Mouse (Mus musculus) adrenal gland, adult 2 months (tissue): Measurements from ENCODE around the gene Map2k2. TPM values are rescaled to one million over a fixed set of nuclear protein-coding genes. Genes with fewer than 3 reads are reported as not detected.
A peak's percentile ranks its signal among the peaks of the same experiment; 100 is the strongest.

ENCODE experiments used
- DNase-seq: peaks from one replicate; pipeline ENCODE4 v3.0.0; 2021
- polyA plus RNA-seq: library from polyadenylated mRNA; depleted of rRNA; stranded (reverse); fragments of >200 nt; gene quantifications from 2 replicates; pipeline ENCODE4 v1.2.3, GENCODE M21; 2012
- total RNA-seq, 2 experiments: library from RNA; stranded (reverse); gene quantifications; 2 replicates each; pipeline ENCODE4 v1.2.3; 2021

Map2k2 gene
- total and polyA plus RNA-seq, 3 experiments = 157 to 873 (median 185) TPM

DNA sequence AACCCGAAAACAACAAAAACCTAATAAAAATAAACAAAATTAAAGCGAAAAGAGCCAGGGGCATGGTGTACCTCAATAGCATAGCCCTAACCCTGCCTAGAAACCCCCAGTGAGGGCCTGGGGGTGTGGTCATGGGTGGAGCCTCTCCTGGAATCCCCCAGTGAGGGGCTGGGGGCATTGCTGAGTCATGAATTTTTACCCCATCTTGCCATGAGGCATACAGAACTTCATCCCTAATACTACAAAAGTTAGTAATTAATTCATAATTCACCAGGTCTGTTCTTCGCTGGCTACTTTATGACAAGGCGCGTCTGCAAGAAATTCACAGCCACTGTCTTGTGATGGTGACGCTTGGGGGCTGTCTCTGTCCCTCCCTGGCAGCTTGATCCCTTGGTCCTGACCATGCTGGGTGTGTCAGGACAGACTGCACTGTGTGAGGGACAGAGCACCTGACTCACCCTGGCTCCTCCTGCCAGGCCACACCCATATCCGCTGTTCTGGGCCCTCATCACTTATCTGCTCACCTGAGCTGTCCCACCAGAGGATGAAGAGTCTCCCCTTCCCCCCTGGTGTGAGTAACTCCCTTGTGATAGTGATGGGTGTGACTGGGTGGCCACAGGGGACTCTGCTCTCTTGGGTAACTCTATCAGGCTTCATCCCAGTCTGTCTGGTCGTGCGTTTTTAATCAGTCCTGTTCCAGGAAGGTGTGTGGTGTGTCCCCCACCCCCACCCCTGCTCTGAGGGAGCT, 10.6 kb upstream of the Map2k2 start:
- no peak for DNase-seq

DNA sequence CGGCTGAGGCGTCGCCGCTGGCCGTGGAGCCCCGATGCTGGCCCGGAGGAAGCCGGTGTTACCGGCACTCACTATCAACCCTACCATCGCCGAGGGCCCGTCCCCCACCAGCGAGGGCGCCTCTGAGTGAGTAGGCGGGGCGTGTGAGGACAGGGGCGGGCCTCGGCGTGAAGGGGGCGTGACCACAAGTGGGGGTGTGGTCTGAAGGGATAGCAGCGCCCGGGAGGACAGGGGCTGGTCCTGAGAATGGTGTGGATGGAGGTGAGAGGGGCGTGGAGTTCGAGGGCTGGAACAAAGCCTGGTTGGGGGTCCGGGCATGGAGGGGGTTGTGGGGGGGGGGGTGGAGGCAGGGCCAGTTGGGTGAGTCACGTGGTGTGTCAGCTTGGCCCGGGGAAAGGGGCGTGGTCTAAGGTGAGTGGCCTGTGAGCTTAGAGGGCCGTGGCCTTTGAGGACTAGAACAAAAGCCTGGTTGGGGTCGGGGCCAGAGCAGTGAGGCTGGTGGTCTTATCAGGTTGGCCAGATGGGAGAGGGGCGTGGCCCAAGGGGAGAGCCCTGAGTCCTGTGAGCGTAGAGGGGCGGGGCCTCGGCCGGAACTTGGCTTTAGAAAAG, 502 bp downstream of the Map2k2 start:
- peak; percentile 92 for DNase-seq

DNA sequence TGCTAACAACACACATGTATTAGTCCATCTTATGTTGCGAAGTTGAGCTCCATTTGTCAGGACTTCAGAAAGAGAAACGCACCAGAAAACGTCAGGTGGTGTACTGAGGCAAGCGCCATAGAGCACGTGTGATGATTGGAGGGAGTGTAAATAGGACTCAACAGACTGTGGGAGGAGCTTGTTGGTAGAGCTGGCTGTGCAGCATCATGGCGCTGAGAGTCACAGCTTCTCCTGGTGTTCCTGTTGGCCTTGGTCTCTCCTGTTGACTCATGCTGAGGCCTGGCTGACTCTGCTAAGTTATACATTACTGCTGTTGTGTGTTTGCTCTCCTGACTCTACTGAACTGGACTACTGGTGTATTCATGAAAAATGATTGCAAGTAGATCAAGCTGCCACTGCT, 7.2 kb downstream of the Map2k2 start:
- DNase-seq = peak; percentile 69

DNA sequence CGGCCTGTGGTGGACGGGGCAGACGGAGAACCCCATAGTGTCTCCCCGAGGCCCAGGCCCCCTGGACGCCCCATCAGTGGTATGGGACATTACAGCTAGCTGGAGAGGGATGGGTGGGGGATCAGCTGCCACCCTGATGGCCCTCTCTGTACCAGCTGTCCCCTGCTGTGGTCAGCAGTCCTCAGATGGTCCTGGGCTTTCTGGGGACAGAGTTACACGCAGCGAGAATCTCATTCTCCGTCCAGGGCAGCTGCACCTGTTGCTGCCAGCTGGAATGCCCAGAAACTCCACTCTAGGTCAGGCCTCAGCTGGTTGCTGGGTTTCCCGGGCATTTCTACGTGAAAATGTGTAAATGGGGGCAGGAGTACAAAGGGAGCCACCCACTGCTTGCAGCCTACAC, 13.9 kb downstream of the Map2k2 start:
- DNase-seq = no peak

DNA sequence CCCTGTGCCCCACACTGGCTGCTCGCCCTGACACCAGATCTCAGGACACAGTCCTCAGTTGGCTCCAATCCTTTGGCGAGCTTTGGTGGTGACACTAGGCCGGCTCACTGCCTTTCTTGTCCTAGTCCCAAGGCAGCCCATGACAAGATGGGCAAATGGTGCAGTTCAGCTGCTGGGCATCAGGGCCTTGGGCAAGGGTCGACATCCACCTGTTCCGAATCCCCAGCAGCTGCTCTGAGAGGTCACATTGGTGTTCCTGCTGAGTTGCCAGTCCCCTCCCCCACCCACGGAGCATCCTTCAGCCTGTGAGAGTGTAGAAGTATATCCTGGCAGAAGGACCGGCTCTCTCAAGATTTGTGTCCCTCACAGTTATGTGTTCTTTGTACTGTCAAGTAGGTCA, 14.9 kb downstream of the Map2k2 start:
- DNase-seq = no peak

DNA sequence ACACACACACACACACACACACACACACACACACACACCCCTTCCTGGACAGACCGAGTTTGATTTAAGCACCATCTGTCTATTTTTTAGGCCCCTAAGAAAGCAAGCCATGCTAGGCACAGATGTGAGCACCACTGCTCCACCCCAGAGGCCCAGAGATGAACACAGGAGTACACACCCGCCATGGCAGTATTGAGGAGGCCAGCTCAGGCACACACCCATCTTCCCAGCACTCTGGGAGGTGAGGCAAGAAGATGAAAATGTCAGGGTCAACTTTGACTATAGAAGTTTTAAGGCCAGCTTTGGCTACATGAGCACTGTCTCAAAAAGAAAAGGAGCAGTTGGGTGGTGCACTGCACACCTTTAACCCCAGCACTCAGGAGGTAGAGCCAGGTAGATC, 17.2 kb downstream of the Map2k2 start:
- DNase-seq = no peak

DNA sequence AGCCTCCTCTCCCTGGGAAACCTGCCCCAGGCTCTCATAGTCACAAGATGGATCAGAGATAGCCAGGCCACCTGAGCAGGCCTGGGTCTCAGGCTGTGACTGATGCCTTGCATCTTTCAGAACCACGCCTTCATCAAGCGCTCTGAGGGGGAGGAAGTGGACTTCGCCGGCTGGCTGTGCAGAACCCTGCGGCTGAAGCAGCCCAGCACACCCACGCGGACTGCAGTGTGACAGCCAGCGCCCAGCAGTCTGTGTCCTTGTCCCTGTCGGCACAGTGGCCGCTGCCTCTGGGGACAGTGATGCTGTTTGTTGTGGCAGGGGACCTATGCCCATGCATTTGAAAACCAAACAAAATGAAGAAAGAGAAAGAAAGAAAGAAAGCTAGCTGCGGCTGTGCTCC, 17.8 kb downstream of the Map2k2 start:
- peak; percentile 73 for DNase-seq

DNA sequence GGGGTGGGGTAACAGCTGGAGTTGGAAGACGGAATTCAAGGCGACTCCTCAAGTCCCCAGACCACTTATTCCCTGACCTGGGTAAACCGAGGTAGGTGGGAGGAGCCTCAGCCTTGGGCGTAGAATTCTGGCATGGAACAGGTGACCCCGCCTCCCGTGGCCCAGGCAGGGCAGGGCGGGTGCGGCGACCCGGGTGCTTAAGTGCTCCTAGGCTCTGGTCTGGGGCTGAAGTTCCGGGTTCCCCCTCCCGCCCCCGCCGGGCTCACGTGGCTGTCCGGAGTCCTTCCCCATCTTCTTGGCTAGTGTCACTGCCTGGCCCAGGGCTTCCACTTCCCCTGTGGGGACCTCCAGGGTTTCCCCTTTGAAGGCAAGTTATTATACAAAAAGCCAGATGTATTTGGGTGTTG, 28.5 kb downstream of the Map2k2 start:
- DNase-seq = peak; percentile 77

DNA sequence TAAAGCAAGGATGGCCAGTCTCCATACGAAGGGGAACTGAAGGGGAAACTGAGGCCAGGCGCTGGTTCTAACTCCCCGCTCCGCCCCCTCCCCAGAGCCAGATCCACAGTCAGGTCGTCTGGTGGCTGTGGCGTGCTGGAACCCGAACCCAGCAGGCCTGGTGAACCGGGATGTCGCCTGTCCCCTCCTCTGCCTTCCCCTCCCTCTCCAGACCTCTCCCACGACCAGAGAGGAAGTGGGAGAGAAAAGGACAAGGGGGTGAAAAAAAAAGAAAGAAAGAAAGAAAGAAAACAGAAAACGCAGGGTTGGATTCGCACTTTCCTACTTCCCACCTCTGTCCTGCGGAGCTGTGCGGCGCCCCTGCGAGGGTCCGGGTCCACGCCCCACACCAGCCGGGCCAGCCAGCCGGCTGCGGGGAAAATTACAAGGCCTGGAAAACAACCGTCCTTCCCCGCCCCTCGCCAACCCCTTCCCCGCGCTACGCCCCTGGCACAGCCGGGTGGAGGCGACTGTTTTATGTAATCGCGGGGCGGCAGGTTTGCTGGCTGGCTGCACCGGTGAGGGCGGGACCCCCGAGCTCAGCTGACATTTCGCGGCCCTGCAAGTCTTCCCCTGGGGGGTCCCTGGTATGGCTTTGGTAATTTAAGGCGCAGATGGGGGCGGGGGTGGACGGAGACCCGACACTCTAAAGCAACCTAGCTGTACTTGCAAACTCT, 29.4 kb downstream of the Map2k2 start, which contains the start of gene Zbtb7a:
Zbtb7a (plus strand) TSS at position 255 of the 716 bp plus-strand sequence.
- peak; percentile 62 for DNase-seq

DNA sequence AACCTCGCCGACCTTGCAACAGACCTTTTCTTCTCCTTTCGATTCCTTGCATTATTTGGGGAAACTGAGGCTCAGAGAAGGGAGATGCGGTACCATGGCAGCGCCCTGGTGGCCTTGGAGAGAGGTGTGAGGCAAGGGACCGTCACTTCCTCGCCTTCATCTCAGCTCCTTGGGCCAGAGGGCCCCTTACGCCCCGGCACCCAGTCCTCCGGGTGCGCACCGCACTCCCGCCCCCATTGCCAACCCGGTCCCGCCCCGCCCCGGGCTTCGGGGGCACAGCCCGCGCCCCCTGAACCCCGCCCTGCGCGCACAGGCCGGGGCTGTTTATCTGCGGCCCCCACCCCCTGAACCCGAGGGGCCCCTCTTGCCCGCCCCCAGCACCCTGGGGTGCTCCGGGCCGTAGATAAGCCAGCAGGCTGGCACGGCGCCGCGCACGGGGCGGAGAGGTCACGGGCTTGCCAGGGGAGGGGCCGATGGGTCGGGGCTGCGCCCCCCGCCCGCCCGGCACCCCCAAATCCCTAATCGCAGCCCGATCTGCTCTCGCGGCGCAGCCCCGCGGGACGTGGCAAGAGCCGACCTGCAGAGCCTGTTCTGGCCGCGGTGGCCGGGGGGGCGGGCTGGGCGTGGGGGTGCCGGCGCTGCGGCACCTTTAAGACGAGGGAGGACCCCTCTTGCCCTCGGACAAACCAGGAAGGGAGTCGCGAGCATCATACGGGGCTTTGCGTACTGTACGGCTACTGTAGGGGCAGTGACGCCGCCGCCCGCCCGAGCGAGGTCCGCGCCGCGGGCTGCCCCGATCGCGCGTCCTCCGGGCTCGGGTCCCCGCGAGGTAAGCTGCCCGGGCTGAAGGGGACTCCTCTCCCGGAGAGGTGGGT, 30.4 kb downstream of the Map2k2 start:
- DNase-seq = peak; percentile 87

DNA sequence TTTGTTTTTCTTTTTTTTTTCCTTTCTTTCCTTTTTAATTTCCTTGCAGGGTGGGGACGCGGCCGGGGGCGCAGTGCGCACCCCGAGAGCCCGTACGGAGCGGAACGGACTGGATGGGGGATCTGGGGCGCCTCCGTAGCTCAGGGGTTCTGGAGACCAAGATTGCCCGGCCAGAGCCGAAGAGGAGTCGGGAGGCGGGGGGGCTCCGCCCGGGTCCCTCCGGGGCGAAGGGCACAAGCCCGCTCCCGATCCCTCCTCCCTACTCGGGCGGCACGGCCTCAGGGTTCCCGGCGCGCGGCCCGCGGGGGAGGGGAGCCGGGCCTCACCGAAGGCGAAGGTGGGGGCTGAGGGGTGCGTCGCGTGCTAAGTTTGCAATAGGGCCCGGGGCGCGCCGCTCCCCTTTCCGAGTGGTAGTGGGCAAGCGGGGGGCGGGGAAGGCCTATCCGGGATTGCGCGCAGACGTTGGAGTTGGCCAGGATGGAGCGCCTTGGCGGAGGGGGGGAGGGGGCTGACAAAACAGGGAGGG, 31.1 kb downstream of the Map2k2 start:
- DNase-seq = peak; percentile 90

DNA sequence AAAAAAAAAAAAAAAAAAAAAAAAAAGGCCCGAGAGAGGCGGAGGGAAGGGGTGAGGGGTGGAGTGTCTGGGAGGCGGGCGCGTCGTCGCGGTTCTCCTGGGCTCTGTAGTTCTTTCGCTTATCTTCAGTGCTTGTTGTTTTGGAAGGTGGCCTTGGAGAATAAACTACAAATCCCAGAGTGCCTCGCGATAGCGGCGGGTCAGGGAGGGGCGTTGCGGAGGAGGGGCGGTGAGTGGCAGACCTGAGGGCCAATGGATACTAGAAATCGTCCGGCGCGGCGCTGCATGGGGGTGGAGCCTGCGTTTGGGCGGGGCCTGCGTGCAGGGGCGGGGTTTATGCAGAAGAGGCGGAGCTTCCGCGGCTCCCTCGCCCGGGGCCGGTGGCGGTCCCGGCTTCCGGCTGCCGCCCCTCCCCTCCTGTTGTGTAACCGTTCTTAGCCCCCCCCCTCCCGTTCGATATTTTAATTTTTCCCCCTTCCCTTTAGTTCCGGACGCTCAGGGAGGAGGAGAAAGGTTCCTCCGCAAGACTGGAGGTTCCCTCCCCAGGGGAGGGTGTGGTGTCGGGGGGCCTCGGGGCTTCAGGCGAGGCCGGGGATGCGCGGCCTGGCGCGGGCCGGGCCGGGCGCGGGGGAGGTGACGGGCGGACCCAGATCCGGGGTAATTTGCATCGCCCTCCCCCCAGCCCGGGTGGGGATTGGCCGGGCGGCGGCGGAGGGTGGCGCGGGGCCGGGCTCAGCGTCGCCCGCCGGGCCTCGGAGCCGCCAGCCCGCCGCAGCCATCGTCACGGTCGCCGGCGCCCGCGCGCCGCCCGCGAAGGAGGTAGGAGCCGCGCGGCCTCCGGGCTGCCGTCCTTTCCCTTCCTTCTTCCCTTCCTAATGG, 31.8 kb downstream of the Map2k2 start:
- DNase-seq = peak; percentile 99

DNA sequence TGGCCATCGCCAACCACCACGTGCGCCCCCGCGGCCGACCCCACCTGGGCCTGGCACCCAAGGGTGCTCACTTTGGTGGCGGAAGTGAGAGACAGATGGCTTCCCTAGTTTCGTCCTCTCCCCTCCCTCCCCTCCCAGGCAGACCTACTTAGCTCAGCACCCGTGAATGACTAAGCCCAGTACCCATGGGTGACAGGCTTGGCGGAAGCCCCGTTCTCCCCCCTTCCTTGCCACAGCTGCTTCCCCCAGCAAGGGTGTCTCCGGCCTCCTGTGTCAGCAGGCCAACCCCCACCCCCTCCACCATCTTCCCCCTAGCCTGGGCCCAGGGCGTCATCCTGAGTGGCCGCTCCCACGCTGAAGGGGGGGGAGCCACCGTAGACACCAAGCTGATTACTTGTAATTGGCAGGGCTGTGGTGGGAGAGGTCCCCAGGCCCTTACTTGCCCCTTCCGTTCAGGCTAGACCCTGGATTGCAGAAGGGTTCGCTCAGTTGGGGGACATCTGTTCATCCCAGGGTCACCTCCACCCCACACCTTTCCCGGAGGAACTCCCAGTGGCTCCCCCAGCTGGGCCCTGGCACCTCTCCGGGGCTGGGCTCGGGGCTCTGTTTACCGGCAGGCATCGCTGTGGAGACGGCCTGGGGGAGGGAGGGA, 32.5 kb downstream of the Map2k2 start:
- no peak for DNase-seq

DNA sequence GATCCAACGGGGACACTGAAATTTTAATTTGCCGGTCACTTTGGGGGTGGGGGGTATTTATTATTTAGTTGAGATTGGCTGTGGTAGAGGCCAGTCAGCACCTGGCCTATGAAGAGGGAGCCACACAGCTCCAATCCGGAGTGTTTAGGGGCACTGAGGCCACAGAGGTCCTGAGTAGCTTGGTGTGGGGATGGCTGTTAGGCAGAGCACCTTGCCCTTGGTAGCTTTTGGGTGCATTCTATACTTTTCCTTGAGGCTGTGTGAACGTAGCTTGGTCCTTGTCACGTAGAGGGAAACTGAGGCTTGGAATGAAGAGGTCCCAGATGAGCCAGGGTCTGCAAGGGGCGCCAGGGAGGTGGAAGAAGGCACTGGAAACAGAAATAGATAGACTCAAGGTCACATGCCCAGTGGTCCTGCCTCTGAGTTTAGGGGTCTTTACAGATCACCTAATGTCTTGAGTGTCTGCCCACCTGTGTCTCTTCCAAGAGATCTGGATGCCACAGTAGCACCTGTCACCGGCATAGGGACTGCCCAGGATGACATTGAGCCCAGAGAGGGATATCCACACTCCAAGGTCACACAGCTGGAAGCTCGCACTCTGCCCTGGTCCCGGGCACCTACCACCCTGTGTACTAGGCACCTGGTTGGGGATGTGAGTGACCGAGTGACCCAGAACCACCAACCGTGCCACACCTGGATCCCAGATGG, 33.3 kb downstream of the Map2k2 start:
- peak; percentile 30 for DNase-seq

DNA sequence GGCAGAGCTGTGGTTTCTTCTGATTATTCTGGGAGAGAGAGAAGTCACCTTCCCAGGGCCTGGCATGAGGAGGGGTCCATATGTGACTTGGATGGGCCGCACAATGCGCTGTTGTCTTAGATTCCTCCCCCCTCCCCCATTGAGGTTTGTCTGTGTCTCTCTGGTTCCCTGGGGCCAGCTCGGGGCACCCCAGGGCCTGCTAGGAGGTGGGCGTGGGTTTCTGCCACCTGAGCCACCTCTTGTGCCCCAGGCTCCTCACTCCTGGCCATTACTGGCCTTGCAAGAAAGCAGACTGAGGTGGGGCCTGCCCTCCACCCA, 33.8 kb downstream of the Map2k2 start:
- DNase-seq = peak; percentile 18

DNA sequence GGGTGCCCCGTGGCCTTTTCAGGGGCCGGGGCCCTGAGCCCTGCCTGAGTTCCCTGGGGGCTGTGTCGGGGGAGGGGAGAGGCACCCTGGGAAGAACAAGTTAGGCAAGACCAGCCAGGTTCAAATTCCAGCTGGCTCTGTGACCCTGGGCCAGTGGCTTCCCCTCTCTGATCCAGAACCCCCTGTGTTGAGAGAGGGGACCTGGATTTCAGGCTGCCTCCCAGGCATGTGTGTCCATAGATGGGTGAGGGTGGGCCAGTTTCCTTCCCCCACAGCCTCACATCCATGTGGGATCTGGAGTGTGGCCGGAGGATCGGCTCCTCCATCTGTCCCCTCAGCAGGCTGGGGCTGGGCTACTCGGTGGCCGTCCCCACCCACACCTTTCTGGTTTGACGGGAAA, 34.3 kb downstream of the Map2k2 start:
- peak; percentile 49 for DNase-seq

DNA sequence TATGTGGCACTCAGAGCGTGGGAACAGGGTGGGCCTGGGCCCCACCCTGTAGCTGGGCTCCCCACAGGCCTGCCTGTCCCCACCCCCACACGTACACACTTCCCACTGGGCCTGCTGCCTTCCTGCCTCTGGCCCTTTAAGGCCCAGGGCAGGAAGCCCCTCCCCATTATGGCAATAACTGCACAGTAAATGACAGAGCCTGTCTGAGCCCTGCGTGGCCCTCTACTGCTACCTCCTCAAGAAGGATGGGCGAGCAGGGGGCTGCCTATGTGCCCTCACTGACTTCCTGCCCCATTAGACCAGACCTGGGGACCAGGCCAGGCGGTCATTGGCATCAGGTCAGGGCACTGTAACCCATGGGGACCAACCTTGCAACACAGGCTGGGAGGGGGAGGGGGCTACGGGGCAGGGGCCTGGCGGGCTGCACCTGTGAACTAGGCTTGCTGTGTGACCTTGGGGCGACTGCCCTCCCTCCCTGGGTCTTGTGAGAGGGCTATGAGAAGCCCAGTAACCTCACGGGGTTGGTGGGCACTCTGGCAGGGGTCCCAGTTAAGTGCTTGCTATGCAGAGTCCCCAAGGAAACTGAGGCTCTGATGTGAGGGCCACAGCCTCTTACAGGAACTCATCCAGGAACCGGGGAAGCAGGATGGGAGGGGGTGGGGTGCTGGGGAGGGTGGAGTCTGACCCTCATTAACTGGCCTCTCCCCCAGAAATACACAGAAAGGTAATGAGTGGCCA, 35.2 kb downstream of the Map2k2 start:
- peak; percentile 59 for DNase-seq

DNA sequence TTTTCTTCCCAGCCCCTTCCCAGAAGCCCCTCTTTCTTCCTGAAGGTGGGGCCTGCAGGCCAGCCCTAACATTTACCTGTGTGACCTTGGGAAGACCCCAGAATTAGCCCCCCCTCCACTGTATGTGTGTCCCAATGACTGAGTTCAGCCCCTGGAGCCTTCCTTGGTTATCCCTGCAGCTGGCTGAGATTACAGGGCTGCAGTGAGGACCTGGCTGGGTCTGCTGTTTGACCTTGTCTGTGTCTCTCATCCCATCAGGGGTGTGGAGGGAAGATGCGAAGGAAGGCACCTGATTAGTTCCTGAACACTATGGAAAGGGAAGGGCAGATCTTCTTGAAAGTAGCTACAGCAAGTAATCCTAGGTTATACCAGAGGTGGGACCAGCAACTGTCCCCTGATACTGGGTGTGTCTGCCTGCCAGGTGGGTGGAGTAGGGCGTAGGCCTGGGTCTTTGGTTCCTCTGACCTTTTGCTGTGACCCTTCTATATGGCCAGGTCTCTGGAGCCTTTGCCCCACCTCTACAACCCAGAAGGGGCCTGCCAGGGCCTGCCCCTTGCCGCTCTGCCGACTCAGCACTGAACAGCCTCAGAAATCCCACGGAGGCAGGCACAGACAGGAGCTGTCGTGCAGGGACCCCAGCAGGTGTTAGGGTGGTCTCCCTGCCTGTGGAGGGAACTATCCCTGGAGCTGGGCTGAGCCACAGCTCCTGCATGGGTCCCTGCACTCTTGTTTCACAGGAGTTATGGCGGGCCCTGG, 35.9 kb downstream of the Map2k2 start:
- no peak for DNase-seq
